ENCODE assay signal across 8 mouse cellular contexts in the genomic region with DNA sequence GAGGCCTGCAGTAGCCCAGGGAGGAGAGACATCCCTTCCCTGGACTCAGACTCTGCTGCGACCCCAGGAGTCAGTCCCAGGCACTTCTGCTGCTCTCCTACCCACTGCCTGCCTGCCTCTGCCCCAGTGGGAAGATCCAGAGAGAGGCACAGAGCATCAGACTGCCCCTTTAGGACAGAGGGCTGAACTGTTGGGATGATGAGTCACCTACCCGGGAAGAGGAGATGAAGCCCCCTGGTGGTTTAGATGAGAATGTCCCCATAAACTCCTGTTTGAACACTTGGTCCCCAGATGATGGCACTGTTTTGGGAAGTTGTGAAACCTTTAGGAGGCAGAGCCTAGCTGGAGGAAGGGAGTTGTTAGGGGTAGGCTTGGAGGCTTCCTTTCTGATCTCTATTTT. TPM values are rescaled to one million over a fixed set of nuclear protein-coding genes. Genes with fewer than 3 reads are reported as not detected.
A peak's percentile ranks its signal among the peaks of the same experiment; 100 is the strongest.
DNase-seq lines count a peak whose midpoint lies in the region; ATAC-seq and TF ChIP-seq lines count a peak whose summit lies in the region.

No protein-coding gene starts in this region.

- H3K36me3 ChIP-seq in liver, embryonic 13.5 days = no peaks in the 10 kb centered on the region
- H3K36me3 ChIP-seq in small intestine, adult 2 months (ENCODE audit: control insufficient read depth, insufficient read depth, low read length) = no peaks in the 10 kb centered on the region

- H3K9me3 ChIP-seq in liver, embryonic 13.5 days (replicated peaks) = 0 out of 2 replicates have a peak, but pooled peaks cover 4% of the 10 kb centered on the region

- no peak overlapping the region for H3K27ac ChIP-seq in layer of hippocampus, adult 2 months
- H3K27ac ChIP-seq in liver, embryonic 13.5 days = no peak overlapping the region
- H3K27ac ChIP-seq in small intestine, adult 2 months (ENCODE audit: insufficient read depth, low read depth, low read length) = no peak overlapping the region

- H3K27me3 ChIP-seq in liver, embryonic 13.5 days = peaks cover 31% of the 10 kb centered on the region
- H3K27me3 ChIP-seq in small intestine, adult 2 months (ENCODE audit: control insufficient read depth, insufficient read depth, low read length) = no peaks in the 10 kb centered on the region

- TF ChIP-seq POLR2A in small intestine, adult 2 months (IDR thresholded peaks at IDR 0.05; ENCODE audit: low read depth, low read length) = no peak

- TF ChIP-seq CTCF in layer of hippocampus, adult 2 months (conservative IDR thresholded peaks at IDR 0.05) = peak; percentile 79
- peak; percentile 3; the same call in 1 of the 2 replicates for TF ChIP-seq CTCF in small intestine, adult 2 months (IDR thresholded peaks at IDR 0.05; ENCODE audit: extremely low read depth, insufficient read length, insufficient replicate concordance, low read depth, low read length)

- H3K9ac ChIP-seq in liver, embryonic 13.5 days = no peak overlapping the region

- H3K4me2 ChIP-seq in liver, embryonic 13.5 days = no peak overlapping the region

- DNase-seq in adrenal gland, adult (ENCODE audit: inconsistent age in 2 of 2, low spot score in 1 of 2) = peak; percentile 57 to 86
- DNase-seq in adrenal gland, adult 18-20 months (ENCODE audit: low spot score in 2 of 2) = no peak
- peak; percentile 39 to 40 for DNase-seq in layer of hippocampus, adult 2 months (ENCODE audit: low spot score in 2 of 2)
- no peak for DNase-seq in layer of hippocampus, adult 8-10 months (ENCODE audit: low spot score in 2 of 2)
- DNase-seq in c-Kit-positive CD71-positive TER-119-positive erythroid progenitor cells, embryonic 14.5 days (ENCODE audit: low spot score) = peak; percentile 60
- peak; percentile 51 for DNase-seq in liver, embryonic 13.5 days
- no peak for DNase-seq in cerebellum, postnatal 36 days

- 6% methylated on average over 2 of the region's 2 CpGs for WGBS in liver, embryonic 13.5 days (ENCODE audit: insufficient replicate concordance)
- WGBS in small intestine, adult 2 months = 15% methylated on average over 2 of the region's 2 CpGs

- ATAC-seq in liver, embryonic 13.5 days (ENCODE audit: low read depth) = peak; percentile 61

- no peak overlapping the region for H3K4me3 ChIP-seq in layer of hippocampus, adult 2 months
- H3K4me3 ChIP-seq in liver, embryonic 13.5 days (replicated peaks) = no peak overlapping the region
- no peak overlapping the region for H3K4me3 ChIP-seq in small intestine, adult 2 months (ENCODE audit: low read depth, low read length)

- H3K4me1 ChIP-seq in liver, embryonic 13.5 days (replicated peaks) = peaks cover 4% of the 10 kb centered on the region; the same call in 1 of the 2 replicates
- no peaks in the 10 kb centered on the region for H3K4me1 ChIP-seq in small intestine, adult 2 months (ENCODE audit: control insufficient read depth, insufficient read depth, insufficient read length, low read length)

RNA-seq across cellular contexts. Expression of a gene that starts 13.9 kb away (rescaled TPM):
- total RNA-seq in adrenal gland, adult 18-20 months (2021) = 10 to 100 TPM; 41.2 to 69.3 TPM
- 100 to 1,000 TPM; 160 to 165 TPM for total RNA-seq in layer of hippocampus, adult 2 months (2021)
- total RNA-seq in layer of hippocampus, adult 8-10 months (2022) = 100 to 1,000 TPM; 160 to 178 (median 170) TPM
- 2.3 and 2.9 TPM in 2 replicates for polyA plus RNA-seq in liver, embryonic 13.5 days (2015; fragmentation: Nextera tagmentation; extraction: Ambion mirVana)
- 13.6 and 22.1 TPM in 2 replicates for polyA plus RNA-seq in small intestine, adult 2 months (2012; rRNA removed)

RNA-seq across cellular contexts. Expression of a gene that starts 19.1 kb away (rescaled TPM):
- 10 to 100 TPM; 17.1 to 25.0 TPM for total RNA-seq in adrenal gland, adult 18-20 months (2021)
- 10 to 100 TPM; 33.4 to 37.1 TPM for total RNA-seq in layer of hippocampus, adult 2 months (2021)
- 10 to 100 TPM; 31.1 to 38.6 (median 37.0) TPM for total RNA-seq in layer of hippocampus, adult 8-10 months (2022)
- polyA plus RNA-seq in liver, embryonic 13.5 days (2015; fragmentation: Nextera tagmentation; extraction: Ambion mirVana) = 45.5 and 46.5 TPM in 2 replicates
- polyA plus RNA-seq in small intestine, adult 2 months (2012; rRNA removed) = 25.8 and 68.7 TPM in 2 replicates

RNA-seq across cellular contexts. Expression of a gene that starts 37.7 kb away (rescaled TPM):
- 10 to 100 TPM; 23.7 to 26.9 TPM for total RNA-seq in adrenal gland, adult 18-20 months (2021)
- 1 to 10 TPM; 5.7 to 7.4 TPM for total RNA-seq in layer of hippocampus, adult 2 months (2021)
- total RNA-seq in layer of hippocampus, adult 8-10 months (2022) = 1 to 10 TPM; 4.4 to 7.0 (median 5.5) TPM
- 186 and 202 TPM in 2 replicates for polyA plus RNA-seq in liver, embryonic 13.5 days (2015; fragmentation: Nextera tagmentation; extraction: Ambion mirVana)
- 7.9 and 14.5 TPM in 2 replicates for polyA plus RNA-seq in small intestine, adult 2 months (2012; rRNA removed)

RNA-seq across cellular contexts. Expression of a gene that starts 41.1 kb away (rescaled TPM):
- total RNA-seq in adrenal gland, adult 18-20 months (2021) = 100 to 1,000 TPM; 103 to 106 TPM
- total RNA-seq in layer of hippocampus, adult 2 months (2021) = 10 to 100 TPM; 48.6 to 51.1 TPM
- total RNA-seq in layer of hippocampus, adult 8-10 months (2022) = 10 to 100 TPM; 43.9 to 50.8 (median 49.6) TPM
- 42.8 and 46.0 TPM in 2 replicates for polyA plus RNA-seq in liver, embryonic 13.5 days (2015; fragmentation: Nextera tagmentation; extraction: Ambion mirVana)
- polyA plus RNA-seq in small intestine, adult 2 months (2012; rRNA removed) = 74.9 and 156 TPM in 2 replicates

Comparison
In these comparisons a context has a peak if more than half of its experiments do, and no peak if none do; other contexts are left out.
1. DNase-seq: peak in adrenal gland, adult (2 of 2), layer of hippocampus, adult 2 months (2 of 2), c-Kit-positive CD71-positive TER-119-positive erythroid progenitor cells, embryonic 14.5 days (single experiment) and liver, embryonic 13.5 days (single experiment); none in adrenal gland, adult 18-20 months (0 of 2), layer of hippocampus, adult 8-10 months (0 of 2) and cerebellum, postnatal 36 days (0 of 2).